Mouse (Mus musculus): ENCODE data around the gene Ggnbp2.

DNA sequence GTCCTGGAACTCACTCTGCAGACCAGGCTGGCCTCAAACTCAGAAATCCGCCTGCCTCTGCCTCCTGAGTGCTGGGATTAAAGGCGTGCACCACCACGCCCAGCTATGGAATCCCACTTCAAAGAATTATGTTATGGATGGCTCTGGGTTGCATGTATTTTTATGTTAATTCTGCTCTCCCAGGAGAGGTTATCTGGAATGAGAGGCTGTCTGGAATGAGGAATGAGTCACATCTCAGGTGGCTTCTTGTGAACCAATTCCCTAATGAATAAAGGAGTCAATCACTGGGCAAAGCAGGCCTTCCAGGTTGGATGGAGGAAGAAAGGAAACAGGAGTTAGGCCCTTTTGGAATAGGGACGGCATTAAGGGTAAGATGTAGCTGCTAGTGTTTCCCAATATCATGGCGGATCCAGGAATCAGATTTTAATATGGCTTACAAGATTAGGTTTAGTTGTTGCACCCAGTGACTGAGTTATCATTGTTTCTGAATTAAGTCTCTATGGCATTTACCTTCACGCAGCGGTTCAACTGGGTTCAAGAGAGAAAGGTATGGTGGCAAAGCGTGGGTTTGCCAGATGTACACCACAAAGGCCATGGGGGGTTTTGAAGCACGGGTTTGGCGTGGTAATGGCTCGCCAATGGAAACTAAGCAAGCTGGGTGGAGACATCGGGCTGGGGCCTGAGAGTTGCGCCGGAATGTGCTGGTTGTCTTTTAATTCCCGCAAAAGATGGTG, 23.7 kb downstream of the Ggnbp2 start:
- TF ChIP-seq CTCF (IDR thresholded peaks at IDR 0.05; ENCODE audit: borderline replicate concordance, control insufficient read depth, extremely low read depth, insufficient read depth, low read length, poor library complexity) (no peak), POLR2A (IDR thresholded peaks at IDR 0.05; ENCODE audit: control insufficient read depth, extremely low read depth, insufficient read depth, low read length, poor library complexity) (no peak)
